In genomic region chr1:60735908-60736280, GRCm38 (mm10) we compare ENCODE assay signal across 13 mouse cellular contexts. TPM values are rescaled to one million over a fixed set of nuclear protein-coding genes. Genes with fewer than 3 reads are reported as not detected.
DNase-seq lines count a peak whose midpoint lies in the region; ATAC-seq and TF ChIP-seq lines count a peak whose summit lies in the region.
"Had no signal": no experiment of that assay in that cellular context is flagged by ENCODE, and none has a peak within 500 bp of the region (broad histone marks: within the 10 kb centered on the region; RNA-seq: fewer than 3 reads in every experiment).

No protein-coding gene starts in this region.

- no peak overlapping the region for H3K9ac ChIP-seq in heart, embryonic 13.5 days
- H3K9ac ChIP-seq in liver, adult 2 months (ENCODE audit: low read depth, low read length), result no peak overlapping the region
- no peak overlapping the region for H3K9ac ChIP-seq in liver, embryonic 11.5 days (ENCODE audit: low read depth, low read length)
- H3K9ac ChIP-seq in embryonic facial prominence, embryonic 15.5 days, result no peak overlapping the region
- no peak overlapping the region for H3K9ac ChIP-seq in heart, postnatal 0 days (replicated peaks; ENCODE audit: low read depth, low read length)
- H3K9ac ChIP-seq: liver, embryonic 15.5 days; neural tube, embryonic 13.5 days had no signal

- no peak overlapping the region for H3K4me3 ChIP-seq in heart, embryonic 13.5 days
- no peak overlapping the region for H3K4me3 ChIP-seq in liver, adult 2 months (ENCODE audit: insufficient read depth, low read depth, low read length)
- no peak overlapping the region for H3K4me3 ChIP-seq in liver, embryonic 11.5 days (ENCODE audit: low read depth, low read length)
- no peak overlapping the region for H3K4me3 ChIP-seq in embryonic facial prominence, embryonic 15.5 days (replicated peaks)
- no peak overlapping the region for H3K4me3 ChIP-seq in heart, postnatal 0 days (ENCODE audit: low read depth, low read length)
- H3K4me3 ChIP-seq: liver, embryonic 15.5 days; neural tube, embryonic 13.5 days had no signal

- no peaks in the 10 kb centered on the region for H3K27me3 ChIP-seq in heart, embryonic 13.5 days (replicated peaks)
- H3K27me3 ChIP-seq in liver, adult 2 months (ENCODE audit: control insufficient read depth, insufficient read depth, low read length), result no peaks in the 10 kb centered on the region
- H3K27me3 ChIP-seq in liver, embryonic 11.5 days (replicated peaks; ENCODE audit: control insufficient read depth, insufficient read depth, low read length), result no peaks in the 10 kb centered on the region
- H3K27me3 ChIP-seq in embryonic facial prominence, embryonic 15.5 days, result no peaks in the 10 kb centered on the region; the same call in 1 of the 2 replicates
- no peaks in the 10 kb centered on the region for H3K27me3 ChIP-seq in heart, postnatal 0 days (ENCODE audit: control insufficient read depth, insufficient read depth, low read length)
- H3K27me3 ChIP-seq: liver, embryonic 15.5 days; neural tube, embryonic 13.5 days had no signal

- ATAC-seq in heart, embryonic 13.5 days (ENCODE audit: extremely low read depth, insufficient number of reproducible peaks, low FRiP score, low TSS enrichment), result no peak
- ATAC-seq in liver, embryonic 11.5 days (replicated peaks; ENCODE audit: low FRiP score), result no peak
- ATAC-seq in embryonic facial prominence, embryonic 15.5 days (ENCODE audit: insufficient number of reproducible peaks, low FRiP score, low TSS enrichment, low read depth), result no peak
- no peak for ATAC-seq in heart, postnatal 0 days (ENCODE audit: insufficient read depth, low read depth)
- ATAC-seq: hindbrain, postnatal 0 days had no signal

- peak overlapping the region; percentile 79 for H3K27ac ChIP-seq in heart, embryonic 13.5 days (replicated peaks)
- peak overlapping the region; percentile 54 for H3K27ac ChIP-seq in liver, adult 2 months (replicated peaks; ENCODE audit: insufficient read depth, low read depth, low read length)
- H3K27ac ChIP-seq in liver, embryonic 11.5 days (ENCODE audit: low read depth, low read length), result no peak overlapping the region; the same call in 1 of the 2 replicates
- 0 out of 2 replicates have a peak overlapping the region, but pooled peaks have one; percentile 39 for H3K27ac ChIP-seq in embryonic facial prominence, embryonic 15.5 days (replicated peaks)
- peak overlapping the region; percentile 68 for H3K27ac ChIP-seq in heart, postnatal 0 days (ENCODE audit: low read depth)
- H3K27ac ChIP-seq: hindbrain, postnatal 0 days; liver, embryonic 15.5 days; neural tube, embryonic 13.5 days had no signal

- no peaks in the 10 kb centered on the region for H3K36me3 ChIP-seq in heart, embryonic 13.5 days
- no peaks in the 10 kb centered on the region for H3K36me3 ChIP-seq in liver, adult 2 months (ENCODE audit: control insufficient read depth, insufficient read depth, low read length)
- H3K36me3 ChIP-seq in liver, embryonic 11.5 days (ENCODE audit: control insufficient read depth, insufficient read depth, low read length), result no peaks in the 10 kb centered on the region
- no peaks in the 10 kb centered on the region for H3K36me3 ChIP-seq in embryonic facial prominence, embryonic 15.5 days
- H3K36me3 ChIP-seq in heart, postnatal 0 days (replicated peaks; ENCODE audit: control insufficient read depth, insufficient read depth, low read length), result no peaks in the 10 kb centered on the region
- H3K36me3 ChIP-seq: G1E; liver, embryonic 15.5 days; neural tube, embryonic 13.5 days had no signal

- no peak for TF ChIP-seq CTCF in liver, adult 2 months (IDR thresholded peaks at IDR 0.05; ENCODE audit: low read depth, low read length)
- TF ChIP-seq CTCF in heart, postnatal 0 days (IDR thresholded peaks at IDR 0.05; ENCODE audit: low read depth), result no peak

- WGBS in heart, embryonic 13.5 days, result 74% methylated on average over 7 of the region's 7 CpGs
- 76% methylated on average over 7 of the region's 7 CpGs for WGBS in liver, adult 2 months
- WGBS in liver, embryonic 11.5 days, result 60% methylated on average over 7 of the region's 7 CpGs
- 78% methylated on average over 7 of the region's 7 CpGs for WGBS in embryonic facial prominence, embryonic 15.5 days
- 74% methylated on average over 7 of the region's 7 CpGs for WGBS in heart, postnatal 0 days

- TF ChIP-seq POLR2A in liver, adult 2 months (IDR thresholded peaks at IDR 0.05; ENCODE audit: extremely low read depth, insufficient read depth, low read length), result no peak

- H3K9me3 ChIP-seq in heart, embryonic 13.5 days, result no peaks in the 10 kb centered on the region
- no peaks in the 10 kb centered on the region for H3K9me3 ChIP-seq in liver, embryonic 11.5 days (ENCODE audit: control insufficient read depth, low read length)
- no peaks in the 10 kb centered on the region for H3K9me3 ChIP-seq in embryonic facial prominence, embryonic 15.5 days (replicated peaks)
- no peaks in the 10 kb centered on the region for H3K9me3 ChIP-seq in heart, postnatal 0 days (replicated peaks; ENCODE audit: control insufficient read depth, low read length)
- H3K9me3 ChIP-seq: liver, embryonic 15.5 days; neural tube, embryonic 13.5 days had no signal

- TF ChIP-seq EP300 in heart, postnatal 0 days (IDR thresholded peaks at IDR 0.05; ENCODE audit: low read depth), result no peak

- H3K4me1 ChIP-seq in heart, embryonic 13.5 days, result peaks cover 34% of the 10 kb centered on the region
- no peaks in the 10 kb centered on the region for H3K4me1 ChIP-seq in liver, adult 2 months (ENCODE audit: control insufficient read depth, insufficient read depth, low read length)
- no peaks in the 10 kb centered on the region for H3K4me1 ChIP-seq in liver, embryonic 11.5 days (replicated peaks; ENCODE audit: control insufficient read depth, insufficient read depth, low read length)
- no peaks in the 10 kb centered on the region for H3K4me1 ChIP-seq in embryonic facial prominence, embryonic 15.5 days
- H3K4me1 ChIP-seq in heart, postnatal 0 days (ENCODE audit: control insufficient read depth, insufficient read depth), result peaks cover 5% of the 10 kb centered on the region; the same call in 1 of the 2 replicates
- H3K4me1 ChIP-seq: liver, embryonic 15.5 days had no signal

- DNase-seq in heart, adult 18-20 months, result no peak
- DNase-seq in liver, adult 2 months (ENCODE audit: extremely low read depth, low read depth, low spot score), result no peak
- DNase-seq in liver, embryonic 11.5 days (ENCODE audit: low spot score), result no peak
- no peak for DNase-seq in heart, postnatal 0 days (ENCODE audit: low spot score)
- DNase-seq in right cerebral cortex, postnatal 10 days (ENCODE audit: low spot score in 2 of 2), result no peak
- DNase-seq: cerebellum, adult 11 months; cerebellum, postnatal 36 days had no signal

- no peak overlapping the region for H3K4me2 ChIP-seq in heart, embryonic 13.5 days
- H3K4me2 ChIP-seq in liver, embryonic 11.5 days, result no peak overlapping the region
- no peak overlapping the region for H3K4me2 ChIP-seq in embryonic facial prominence, embryonic 15.5 days (replicated peaks)
- no peak overlapping the region for H3K4me2 ChIP-seq in heart, postnatal 0 days (ENCODE audit: low read depth, low read length)
- H3K4me2 ChIP-seq: liver, embryonic 15.5 days; neural tube, embryonic 13.5 days had no signal

- H3K79me2 ChIP-seq in liver, adult 2 months (ENCODE audit: control insufficient read depth, insufficient read depth, low read length), result no peaks in the 10 kb centered on the region

RNA-seq across cellular contexts. Expression of gene Cd28, which starts 19.3 kb away (rescaled TPM):
- polyA plus RNA-seq in heart, embryonic 13.5 days (2015; fragmentation: Nextera tagmentation; extraction: Ambion mirVana), result 0.25 and 0.31 TPM in 2 replicates
- 10 to 100 TPM; 11.9 to 13.4 TPM for total RNA-seq in heart, adult 18-20 months (2021)
- total RNA-seq in liver, adult 2 months (2014; rRNA removed), result 0.28 and 0.54 TPM in 2 replicates
- polyA plus RNA-seq in liver, adult 2 months (2012; rRNA removed), result 0.06 and 0.10 TPM in 2 replicates
- 0.15 and 0.25 TPM in 2 replicates for polyA plus RNA-seq in liver, embryonic 11.5 days (2014; fragmentation: Nextera tagmentation; extraction: Ambion mirVana)
- 0.29 and 0.34 TPM in 2 replicates for polyA plus RNA-seq in embryonic facial prominence, embryonic 15.5 days (2015; fragmentation: Nextera tagmentation; extraction: Ambion mirVana)
- 0.11 and 0.89 TPM in 2 replicates for total RNA-seq in heart, postnatal 0 days (2014; rRNA removed; ENCODE audit: low replicate concordance)
- polyA plus RNA-seq in heart, postnatal 0 days (2015; fragmentation: Nextera tagmentation; extraction: Ambion mirVana), result 0.45 and 0.48 TPM in 2 replicates
- polyA plus RNA-seq: G1E had no signal
